Mouse (Mus musculus) 3T3-L1 (cell line): Measurements from ENCODE around the gene Mpzl2.

Experiments used
- DNase-seq: peaks from one replicate; pipeline ENCODE4 v3.0.0-alpha.2; 2015; ENCODE audit warnings: low read depth, low spot score

Mpzl2 gene

DNA sequence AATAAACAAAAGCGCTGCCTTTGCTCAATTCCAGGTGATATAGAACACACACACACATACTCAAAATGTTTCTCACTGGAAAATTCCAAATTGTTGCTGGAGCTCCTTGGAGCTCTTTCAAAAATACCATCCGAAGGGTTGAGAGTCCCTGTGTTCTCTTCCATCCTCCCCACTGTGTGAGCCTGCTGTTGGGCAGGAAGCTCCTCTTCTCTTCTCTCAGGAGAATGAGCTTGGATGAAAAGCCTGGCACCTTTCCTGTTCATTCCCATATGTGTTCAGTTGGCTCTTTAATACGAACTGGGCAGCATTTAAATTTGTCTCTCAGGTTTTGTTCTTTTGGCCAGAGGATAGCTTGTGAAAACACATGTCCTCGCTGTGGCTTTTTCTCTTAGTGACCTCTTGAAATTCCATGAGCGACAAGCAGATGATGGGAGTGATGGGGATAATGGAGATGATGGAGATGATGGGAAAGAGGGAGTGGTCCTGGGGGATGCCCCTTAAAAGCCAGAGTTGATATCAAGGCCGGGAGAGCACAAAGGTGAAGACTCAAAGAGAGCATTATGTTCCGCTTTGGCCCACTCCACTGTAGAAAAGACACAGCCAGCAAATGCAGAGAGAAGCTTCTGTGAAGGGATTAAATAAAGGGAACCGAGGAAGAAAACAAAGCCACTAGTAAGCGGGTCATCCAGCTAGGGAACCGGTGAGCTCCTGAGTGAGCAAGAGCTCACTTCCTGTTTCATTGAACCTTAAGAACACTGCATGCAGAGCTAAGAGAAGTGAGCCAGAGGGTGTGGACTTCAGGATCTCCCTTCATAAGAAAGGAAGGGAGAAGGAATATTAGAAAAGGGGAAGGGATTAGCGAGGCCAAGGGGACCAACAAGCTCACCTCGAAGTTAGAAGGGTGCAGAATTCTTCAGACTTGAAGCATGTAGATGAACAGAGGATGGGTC is 46.4 kb downstream of the Mpzl2 start:
- DNase-seq: no peak

DNA sequence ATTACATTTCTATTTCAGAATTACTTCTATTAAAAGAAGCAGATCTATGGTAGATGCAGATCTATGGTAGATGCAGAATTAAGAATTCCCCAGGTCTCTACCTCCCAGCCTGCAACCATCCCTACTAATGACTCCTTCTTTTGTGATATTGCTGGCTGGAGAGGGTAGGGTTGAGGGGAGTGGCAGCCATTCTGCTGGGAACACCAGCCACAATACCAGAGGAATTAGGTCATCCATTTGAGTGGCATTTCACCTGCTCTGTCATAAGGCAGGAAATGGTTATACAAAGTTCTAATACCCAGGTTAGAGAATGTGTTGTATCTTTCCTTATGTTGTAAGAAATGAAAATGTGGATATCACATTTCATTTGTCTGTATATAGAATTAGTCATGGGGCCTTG is 48.4 kb downstream of the Mpzl2 start:
- peak; percentile 10 for DNase-seq

DNA sequence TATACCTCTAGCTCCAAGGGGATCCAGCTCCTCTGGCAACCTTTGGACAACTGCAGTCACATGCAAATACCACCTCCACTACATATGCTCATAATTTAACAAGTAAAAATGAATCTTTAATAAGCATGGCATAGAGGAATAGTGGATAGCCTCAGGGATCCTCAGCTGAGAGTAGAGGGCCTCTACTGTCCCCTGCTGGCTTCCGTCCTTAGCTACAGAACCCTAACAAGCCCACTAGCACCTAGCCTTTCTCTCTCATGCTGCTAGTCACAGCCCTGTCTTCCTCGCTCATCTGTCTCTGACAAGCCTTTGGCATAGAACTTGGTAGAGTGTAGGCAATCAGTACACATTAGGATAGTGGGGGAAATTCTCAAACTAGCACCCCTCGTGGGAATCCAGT is 51.2 kb downstream of the Mpzl2 start:
- DNase-seq: no peak

DNA sequence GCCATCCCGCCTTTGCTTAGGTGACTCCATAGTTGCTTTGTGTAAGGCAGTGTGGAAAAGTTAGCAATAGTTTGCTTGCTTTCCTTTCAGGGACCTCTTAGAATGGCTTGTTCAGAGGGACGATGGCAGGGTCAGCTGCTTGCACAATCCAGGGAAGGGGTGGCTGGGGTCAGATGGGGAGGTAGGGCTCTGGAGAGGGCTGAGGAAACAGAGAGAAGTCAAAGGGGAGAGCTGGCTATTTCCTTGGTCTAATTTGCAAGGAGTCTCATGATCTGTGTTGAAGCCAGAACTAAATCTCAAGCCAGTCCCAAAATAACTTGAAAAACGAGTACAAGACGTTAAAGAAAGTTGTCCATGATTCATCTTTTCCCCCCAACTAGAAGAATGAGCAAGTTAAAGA is 53.0 kb downstream of the Mpzl2 start:
- DNase-seq: no peak

DNA sequence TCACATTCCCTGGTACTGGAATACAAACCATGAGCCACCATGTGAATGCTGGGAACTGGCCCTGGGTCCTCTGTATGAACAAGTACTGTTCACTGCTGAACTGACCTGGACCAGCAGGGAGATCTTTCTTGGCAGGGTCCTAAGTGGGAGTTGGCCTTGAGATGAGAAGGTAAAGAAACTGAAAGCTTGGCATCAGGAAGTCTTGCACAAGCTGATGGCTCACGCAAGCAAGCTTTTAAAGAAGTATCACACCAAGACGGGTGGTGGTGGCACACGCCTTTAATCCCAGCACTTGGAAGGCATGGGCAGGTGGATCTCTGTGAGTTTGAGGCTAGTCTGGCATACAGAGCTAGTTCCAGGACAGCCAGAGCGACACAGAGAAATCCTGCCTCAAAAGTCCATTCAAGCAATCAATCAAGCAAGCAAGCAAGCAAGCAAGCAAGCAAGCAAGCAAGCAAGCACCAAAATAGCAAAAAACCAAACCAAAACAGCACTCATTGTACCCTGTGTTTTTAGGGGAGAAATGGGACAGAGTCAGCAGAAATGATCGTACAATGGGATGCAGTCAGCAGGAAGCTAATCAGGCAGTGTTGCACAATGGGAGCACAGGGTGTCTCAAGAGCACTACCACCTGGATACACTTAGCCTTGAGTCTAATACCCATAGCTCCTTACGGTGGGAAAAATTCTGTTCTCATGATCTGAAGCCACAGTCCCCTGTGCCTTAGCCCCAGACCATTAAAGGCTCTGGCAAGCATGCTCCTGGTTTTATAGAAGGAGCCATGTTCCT is 55.7 kb downstream of the Mpzl2 start:
- DNase-seq: no peak

DNA sequence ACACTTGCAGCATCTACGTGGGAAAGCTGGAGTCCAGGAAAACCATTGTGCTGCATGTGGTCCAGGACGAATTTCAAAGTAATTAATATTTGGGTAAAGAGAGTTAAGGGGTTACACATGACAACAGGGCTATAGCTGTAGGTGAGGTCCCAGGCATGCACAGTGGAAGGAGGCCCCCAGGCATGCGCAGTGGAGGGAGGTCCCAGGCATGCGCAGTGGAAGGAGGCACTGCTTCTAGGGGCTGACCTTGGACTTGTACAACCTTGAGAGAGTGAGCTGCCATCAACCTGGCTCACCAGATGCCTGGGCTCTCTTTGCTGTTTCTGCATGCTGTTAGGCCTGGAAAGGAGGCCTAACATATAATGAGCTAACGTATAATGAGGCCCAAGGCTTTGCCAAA is 58.3 kb downstream of the Mpzl2 start:
- no peak for DNase-seq

DNA sequence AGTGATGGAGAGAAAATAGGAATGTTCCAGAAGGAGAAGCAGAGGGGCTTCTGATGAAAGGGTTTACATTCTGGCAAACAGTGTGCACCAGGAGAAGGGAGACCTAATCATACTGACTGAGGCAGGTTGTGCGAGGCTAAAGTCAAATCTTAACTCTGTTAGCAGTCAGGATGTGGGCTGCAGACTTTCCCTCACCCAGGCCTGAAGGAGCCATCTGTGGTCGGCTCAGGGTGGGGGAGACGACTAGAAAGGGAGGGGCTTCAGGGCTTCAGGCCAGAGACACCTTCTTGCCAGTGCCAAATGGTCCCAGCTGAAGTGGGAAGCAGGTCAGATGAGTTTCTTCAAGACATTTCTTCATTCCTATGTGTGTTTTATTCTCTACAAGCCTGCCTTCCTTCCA is 58.8 kb downstream of the Mpzl2 start:
- DNase-seq: no peak

DNA sequence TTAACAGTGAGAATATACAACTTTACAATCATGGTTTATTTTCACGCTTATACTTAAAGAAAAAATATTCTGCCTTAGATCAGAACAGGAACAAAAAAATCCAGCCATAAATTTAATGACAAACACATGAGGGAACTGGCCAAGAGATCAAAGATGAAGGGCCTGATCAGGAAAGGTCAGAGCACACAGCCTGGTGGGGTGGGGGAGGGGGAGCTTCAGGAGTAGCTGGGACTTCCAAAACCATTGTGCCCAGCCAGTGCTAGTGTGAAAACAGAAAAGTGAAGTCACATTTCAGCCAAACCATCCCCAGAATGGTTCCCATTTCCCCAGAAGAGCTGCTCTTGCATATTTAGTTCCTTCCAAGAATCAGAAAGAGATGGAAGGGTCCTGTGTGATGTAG is 62.9 kb downstream of the Mpzl2 start:
- DNase-seq: no peak

DNA sequence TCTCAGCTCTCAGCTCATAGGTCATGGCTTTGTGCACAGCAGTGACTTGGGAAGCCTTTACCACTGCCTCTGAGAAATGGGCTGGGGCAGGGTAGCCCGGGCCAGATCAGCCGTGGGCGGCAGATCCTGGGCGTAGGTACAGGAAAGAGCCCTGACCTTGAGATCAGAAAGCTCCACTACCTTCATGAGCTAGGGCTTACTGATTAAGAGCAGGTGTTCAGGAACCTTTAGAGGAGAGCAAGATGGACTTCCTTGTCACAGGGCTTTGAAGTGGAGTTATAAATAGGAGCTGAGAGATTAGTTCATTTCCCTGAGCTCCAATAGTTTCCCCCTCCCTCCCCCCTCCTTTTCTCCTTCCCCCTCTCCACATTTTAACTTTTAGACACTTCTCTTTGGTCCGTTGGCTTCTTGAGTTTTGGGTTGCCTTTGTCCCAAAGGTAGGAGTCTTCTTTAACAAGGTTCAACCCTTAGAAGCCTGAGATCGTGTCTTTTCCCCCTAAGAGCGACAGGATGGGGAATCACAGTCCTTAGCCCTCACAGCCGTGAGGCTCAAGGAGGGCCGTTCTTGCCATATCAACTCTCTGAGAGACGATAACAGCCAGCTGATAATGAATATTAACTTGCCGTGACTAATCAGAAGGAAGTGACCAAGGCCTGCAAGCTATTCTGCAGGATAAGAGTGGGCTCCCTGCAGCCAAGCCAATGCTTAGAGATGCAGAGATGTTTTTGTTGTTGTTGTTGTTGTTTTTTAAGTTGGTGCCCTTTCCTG is 63.8 kb downstream of the Mpzl2 start:
- DNase-seq: no peak
